23 mouse cellular contexts compared by ENCODE assay signal in the genomic region with DNA sequence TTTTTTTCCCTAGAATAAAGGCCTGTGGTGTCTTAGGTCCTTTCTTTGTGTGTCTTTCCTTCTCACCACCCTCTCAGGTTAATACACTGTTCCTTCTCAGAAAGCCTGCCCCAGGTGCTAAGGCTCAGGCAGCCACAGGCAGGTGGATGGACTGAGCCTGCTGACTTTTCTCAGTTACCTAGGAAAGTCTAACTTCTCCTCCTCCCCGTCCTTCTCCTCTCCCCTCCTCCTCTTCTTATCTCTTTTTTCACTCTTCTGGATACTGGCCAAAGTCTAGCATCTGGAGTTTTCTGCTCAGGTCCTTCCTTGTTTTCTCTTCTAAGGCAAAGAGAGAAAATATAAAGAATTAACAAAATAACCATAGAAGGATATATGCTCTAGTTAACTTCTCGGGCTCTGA.
DNase-seq lines count a peak whose midpoint lies in the region; ATAC-seq and TF ChIP-seq lines count a peak whose summit lies in the region.
"Had no signal": no experiment of that assay in that cellular context is flagged by ENCODE, and none has a peak within 500 bp of the region (broad histone marks: within the 10 kb centered on the region; RNA-seq: fewer than 3 reads in every experiment).

No protein-coding gene starts in this region.

- H3K4me2 ChIP-seq in embryonic facial prominence, embryonic 13.5 days, result no peak overlapping the region
- no peak overlapping the region for H3K4me2 ChIP-seq in lung, embryonic 14.5 days
- peak overlapping the region; percentile 8; the same call in 1 of the 2 replicates for H3K4me2 ChIP-seq in forebrain, embryonic 15.5 days (replicated peaks)
- H3K4me2 ChIP-seq: heart, embryonic 12.5 days; hindbrain, embryonic 14.5 days; limb, embryonic 13.5 days; liver, embryonic 11.5 days had no signal

- H3K27ac ChIP-seq in embryonic facial prominence, embryonic 13.5 days, result no peak overlapping the region
- no peak overlapping the region for H3K27ac ChIP-seq in embryonic facial prominence, embryonic 10.5 days (replicated peaks)
- no peak overlapping the region for H3K27ac ChIP-seq in lung, embryonic 14.5 days (ENCODE audit: low read depth)
- peak overlapping the region; percentile 58; the same call in 1 of the 2 replicates for H3K27ac ChIP-seq in forebrain, embryonic 15.5 days (replicated peaks)
- H3K27ac ChIP-seq: heart, adult 2 months; hindbrain, embryonic 14.5 days; kidney, postnatal 0 days; limb, embryonic 13.5 days; macrophage had no signal

- no peaks in the 10 kb centered on the region for H3K9me3 ChIP-seq in embryonic facial prominence, embryonic 13.5 days
- H3K9me3 ChIP-seq in embryonic facial prominence, embryonic 10.5 days, result no peaks in the 10 kb centered on the region
- no peaks in the 10 kb centered on the region for H3K9me3 ChIP-seq in lung, embryonic 14.5 days (ENCODE audit: low read depth, low read length)
- no peaks in the 10 kb centered on the region for H3K9me3 ChIP-seq in forebrain, embryonic 15.5 days
- H3K9me3 ChIP-seq: heart, embryonic 12.5 days; limb, embryonic 13.5 days had no signal

- 0 out of 2 replicates have a peak, but pooled peaks cover 8% of the 10 kb centered on the region for H3K4me1 ChIP-seq in embryonic facial prominence, embryonic 13.5 days
- H3K4me1 ChIP-seq in embryonic facial prominence, embryonic 10.5 days, result peaks cover 10% of the 10 kb centered on the region
- H3K4me1 ChIP-seq in lung, embryonic 14.5 days (ENCODE audit: insufficient read depth), result no peaks in the 10 kb centered on the region
- H3K4me1 ChIP-seq in forebrain, embryonic 15.5 days, result peaks cover 23% of the 10 kb centered on the region
- H3K4me1 ChIP-seq: heart, embryonic 12.5 days had no signal

- ATAC-seq in embryonic facial prominence, embryonic 13.5 days (ENCODE audit: insufficient number of reproducible peaks, insufficient read depth, low FRiP score, low TSS enrichment, low read depth), result no peak
- ATAC-seq in lung, embryonic 14.5 days (ENCODE audit: insufficient read depth), result no peak
- ATAC-seq in forebrain, embryonic 15.5 days (replicated peaks), result peak; percentile 63
- ATAC-seq: inflammation-experienced regulatory T-cells, adult 6 months had no signal

- no peaks in the 10 kb centered on the region for H3K27me3 ChIP-seq in embryonic facial prominence, embryonic 13.5 days
- H3K27me3 ChIP-seq in embryonic facial prominence, embryonic 10.5 days (replicated peaks; ENCODE audit: low read depth, poor library complexity, severe bottlenecking), result no peaks in the 10 kb centered on the region
- no peaks in the 10 kb centered on the region for H3K27me3 ChIP-seq in lung, embryonic 14.5 days (ENCODE audit: insufficient read depth, low read length)
- no peaks in the 10 kb centered on the region for H3K27me3 ChIP-seq in forebrain, embryonic 15.5 days
- H3K27me3 ChIP-seq: CH12.LX; heart, embryonic 12.5 days; limb, embryonic 13.5 days had no signal

- no peak overlapping the region for H3K4me3 ChIP-seq in embryonic facial prominence, embryonic 13.5 days
- H3K4me3 ChIP-seq in embryonic facial prominence, embryonic 10.5 days, result no peak overlapping the region
- H3K4me3 ChIP-seq in lung, embryonic 14.5 days (ENCODE audit: low read depth, low read length), result no peak overlapping the region
- H3K4me3 ChIP-seq in forebrain, embryonic 15.5 days, result no peak overlapping the region
- H3K4me3 ChIP-seq: heart, adult 2 months; heart, embryonic 12.5 days; limb, embryonic 13.5 days had no signal

- no peak for DNase-seq in embryonic facial prominence, embryonic 10.5 days (ENCODE audit: low spot score)
- peak; percentile 4 for DNase-seq in lung, embryonic 14.5 days
- no peak for DNase-seq in lung, postnatal 10 days
- no peak for DNase-seq in right cerebral cortex, adult 18-20 months
- no peak for DNase-seq in lung, postnatal 4 days
- DNase-seq: adrenal gland, adult 8-10 months; cerebellum, adult 8-10 months; cerebellum, postnatal 25 days; embryo, embryonic 11 days; heart, adult 2 months; heart, postnatal 4 days; kidney, adult 8-10 months; kidney, postnatal 4 days had no signal

- 0 out of 2 replicates have a peak overlapping the region, but pooled peaks have one; percentile 27 for H3K9ac ChIP-seq in embryonic facial prominence, embryonic 13.5 days
- H3K9ac ChIP-seq in lung, embryonic 14.5 days, result no peak overlapping the region
- no peak overlapping the region for H3K9ac ChIP-seq in forebrain, embryonic 15.5 days (replicated peaks)
- H3K9ac ChIP-seq: heart, embryonic 12.5 days; hindbrain, embryonic 14.5 days; limb, embryonic 13.5 days had no signal

- no peak for TF ChIP-seq CTCF in lung, embryonic 14.5 days (IDR thresholded peaks at IDR 0.05; ENCODE audit: low read depth)

- WGBS in embryonic facial prominence, embryonic 13.5 days, result 62% methylated on average over 2 of the region's 2 CpGs
- 71% methylated on average over 2 of the region's 2 CpGs for WGBS in embryonic facial prominence, embryonic 10.5 days
- 46% methylated on average over 2 of the region's 2 CpGs for WGBS in lung, embryonic 14.5 days
- 47% methylated on average over 2 of the region's 2 CpGs for WGBS in forebrain, embryonic 15.5 days

- H3K36me3 ChIP-seq in embryonic facial prominence, embryonic 13.5 days, result no peaks in the 10 kb centered on the region
- H3K36me3 ChIP-seq in embryonic facial prominence, embryonic 10.5 days (replicated peaks), result no peaks in the 10 kb centered on the region
- no peaks in the 10 kb centered on the region for H3K36me3 ChIP-seq in lung, embryonic 14.5 days (ENCODE audit: insufficient read depth)
- H3K36me3 ChIP-seq in forebrain, embryonic 15.5 days, result no peaks in the 10 kb centered on the region
- H3K36me3 ChIP-seq: heart, embryonic 12.5 days; limb, embryonic 13.5 days had no signal
